Mouse (Mus musculus): Measurements from ENCODE around the gene Gan. TPM values are rescaled to one million over a fixed set of nuclear protein-coding genes. Genes with fewer than 3 reads are reported as not detected.

The Gan gene
- total and polyA plus RNA-seq, 2 experiments from 2014 or later, result 0.60 to 4.0 TPM

DNA sequence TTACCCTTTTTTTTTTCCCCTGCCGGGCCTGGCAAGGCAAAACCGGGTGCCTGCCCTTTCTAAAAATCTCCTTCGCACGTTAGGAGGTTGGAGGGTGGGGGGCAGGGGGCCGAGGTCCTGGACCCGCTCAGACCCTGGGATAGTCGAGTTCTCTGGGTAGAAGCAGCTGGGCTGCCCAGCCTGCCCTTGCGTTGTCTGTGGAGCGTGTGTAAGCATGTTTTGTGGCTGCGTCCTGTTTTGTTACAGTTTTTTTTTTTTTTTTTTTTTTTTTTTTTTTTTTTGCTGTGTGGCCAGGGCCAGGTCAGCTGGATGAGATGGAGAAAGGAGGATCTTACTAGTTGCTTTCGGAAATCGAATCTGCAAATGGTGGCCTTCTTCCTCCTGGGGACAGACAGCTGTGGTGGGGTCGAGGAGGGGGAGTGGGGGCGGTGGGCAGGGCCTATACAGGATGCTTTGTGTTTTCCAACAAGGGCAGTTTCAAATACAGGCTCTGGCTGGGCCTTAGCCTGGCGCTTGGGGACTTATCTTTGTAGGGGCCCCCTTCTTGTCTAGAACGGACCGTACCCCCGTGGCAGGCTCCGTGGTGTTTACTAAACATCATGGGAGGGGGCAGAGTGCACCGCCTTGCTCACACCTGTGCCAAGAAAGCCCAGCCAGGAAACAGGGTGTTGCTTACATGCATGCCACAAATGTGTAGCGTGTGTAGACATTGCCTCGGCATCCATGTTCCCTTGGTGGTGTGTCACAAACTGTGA is 100.1 kb downstream of the Gan start:
- H3K36me3 ChIP-seq (replicated peaks; ENCODE audit: control insufficient read depth, insufficient read depth, low read length), result no peaks in the 10 kb centered on the region
- ATAC-seq (ENCODE audit: insufficient read depth, low read depth), result no peak
- TF ChIP-seq EP300 (IDR thresholded peaks at IDR 0.05; ENCODE audit: low read depth) (no peak), CTCF (IDR thresholded peaks at IDR 0.05; ENCODE audit: low read depth) (no peak)
- H3K9me3 ChIP-seq (replicated peaks; ENCODE audit: control insufficient read depth, low read length), result no peaks in the 10 kb centered on the region
- H3K4me1 ChIP-seq (ENCODE audit: control insufficient read depth, insufficient read depth), result peaks cover 27% of the 10 kb centered on the region; the same call in 1 of the 2 replicates
- DNase-seq (ENCODE audit: low spot score), result peak; percentile 35
- peak overlapping the region; percentile 88 for H3K9ac ChIP-seq (replicated peaks; ENCODE audit: low read depth, low read length)
- peak overlapping the region; percentile 93 for H3K4me2 ChIP-seq (ENCODE audit: low read depth, low read length)
- peak overlapping the region; percentile 81 for H3K27ac ChIP-seq (ENCODE audit: low read depth)
- peak overlapping the region; percentile 80 for H3K4me3 ChIP-seq (ENCODE audit: low read depth, low read length)
- 20% methylated on average over 22 of the region's 22 CpGs for WGBS
- H3K27me3 ChIP-seq (ENCODE audit: control insufficient read depth, insufficient read depth, low read length), result no peaks in the 10 kb centered on the region

GRCm38 (mm10) chr8:117258576-117259040 is 100.7 kb downstream of the Gan start:
- ATAC-seq (ENCODE audit: insufficient read depth, low read depth) (no peak), DNase-seq (ENCODE audit: low spot score) (no peak)
- peaks cover 27% of the 10 kb centered on the region; the same call in 1 of the 2 replicates for H3K4me1 ChIP-seq (ENCODE audit: control insufficient read depth, insufficient read depth)
- no peaks in the 10 kb centered on the region for H3K9me3 ChIP-seq (replicated peaks; ENCODE audit: control insufficient read depth, low read length)
- no peak for TF ChIP-seq EP300 (IDR thresholded peaks at IDR 0.05; ENCODE audit: low read depth)
- TF ChIP-seq CTCF (IDR thresholded peaks at IDR 0.05; ENCODE audit: low read depth), result no peak
- peak overlapping the region; percentile 93 for H3K4me2 ChIP-seq (ENCODE audit: low read depth, low read length)
- H3K36me3 ChIP-seq (replicated peaks; ENCODE audit: control insufficient read depth, insufficient read depth, low read length), result no peaks in the 10 kb centered on the region
- H3K27me3 ChIP-seq (ENCODE audit: control insufficient read depth, insufficient read depth, low read length), result no peaks in the 10 kb centered on the region
- peak overlapping the region; percentile 80 for H3K4me3 ChIP-seq (ENCODE audit: low read depth, low read length)
- WGBS, result 54% methylated on average over 6 of the region's 6 CpGs
- peak overlapping the region; percentile 88 for H3K9ac ChIP-seq (replicated peaks; ENCODE audit: low read depth, low read length)
- H3K27ac ChIP-seq (ENCODE audit: low read depth), result peak overlapping the region; percentile 36

- Histone ChIP-seq H3K9me3 (replicated peaks; ENCODE audit: control insufficient read depth, low read length) (no peaks in the 10 kb centered on the region), H3K9ac (replicated peaks; ENCODE audit: low read depth, low read length) (no peak overlapping the region), H3K27me3 (ENCODE audit: control insufficient read depth, insufficient read depth, low read length) (no peaks in the 10 kb centered on the region), H3K27ac (ENCODE audit: low read depth) (no peak overlapping the region), H3K4me3 (ENCODE audit: low read depth, low read length) (peak overlapping the region; percentile 80; the same call in 1 of the 2 replicates), H3K4me1 (ENCODE audit: control insufficient read depth, insufficient read depth) (peaks cover 27% of the 10 kb centered on the region; the same call in 1 of the 2 replicates), H3K4me2 (ENCODE audit: low read depth, low read length) (peak overlapping the region; percentile 93), H3K36me3 (replicated peaks; ENCODE audit: control insufficient read depth, insufficient read depth, low read length) (no peaks in the 10 kb centered on the region)
- no peak for DNase-seq (ENCODE audit: low spot score)
- TF ChIP-seq CTCF (IDR thresholded peaks at IDR 0.05; ENCODE audit: low read depth), result no peak
- no peak for TF ChIP-seq EP300 (IDR thresholded peaks at IDR 0.05; ENCODE audit: low read depth)
- ATAC-seq (ENCODE audit: insufficient read depth, low read depth), result no peak
- WGBS, result 69% methylated on average over 11 of the region's 11 CpGs
These were observed 101.6 kb downstream of the Gan start for GRCm38 (mm10) chr8:117259431-117260001.

DNA sequence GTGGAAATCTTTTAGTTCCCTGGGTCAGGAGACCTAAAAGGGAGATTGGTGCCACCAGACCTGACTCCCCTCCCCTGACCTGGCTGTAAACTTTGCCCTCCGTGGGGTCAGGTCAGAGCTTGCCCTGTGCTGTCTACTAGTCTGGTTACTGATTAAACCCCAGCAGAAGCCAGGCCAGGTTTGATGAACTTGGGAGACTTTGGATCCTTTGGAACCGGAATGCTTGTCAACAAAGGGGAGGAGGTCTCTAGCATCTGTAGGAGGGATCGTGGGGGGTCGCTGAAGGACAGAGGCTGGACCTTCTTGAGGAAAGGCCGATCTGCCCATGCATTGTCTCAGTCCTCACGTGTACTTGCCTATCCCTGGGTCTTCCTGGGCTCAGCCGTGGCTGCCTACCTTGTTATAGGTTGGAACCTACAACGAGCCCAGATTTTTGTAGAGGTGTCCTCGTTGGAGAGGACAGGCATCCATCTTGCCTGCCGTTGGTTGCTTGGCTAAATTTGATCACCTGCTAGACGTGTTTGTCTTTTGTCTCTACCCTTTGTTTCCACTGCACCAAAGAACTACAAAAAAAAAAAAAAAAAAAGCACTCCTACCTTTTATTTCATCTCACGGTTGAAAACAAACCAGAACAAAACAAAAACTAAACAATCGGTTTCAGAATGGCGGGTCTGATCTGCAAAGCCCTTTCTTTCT is 102.4 kb downstream of the Gan start:
- WGBS, result 62% methylated on average over 14 of the region's 14 CpGs
- H3K4me3 ChIP-seq (ENCODE audit: low read depth, low read length), result peak overlapping the region; percentile 5; the same call in 1 of the 2 replicates
- no peak overlapping the region; the same call in 1 of the 2 replicates for H3K9ac ChIP-seq (replicated peaks; ENCODE audit: low read depth, low read length)
- no peak overlapping the region for H3K27ac ChIP-seq (ENCODE audit: low read depth)
- TF ChIP-seq CTCF (IDR thresholded peaks at IDR 0.05; ENCODE audit: low read depth) (no peak), EP300 (IDR thresholded peaks at IDR 0.05; ENCODE audit: low read depth) (no peak)
- no peaks in the 10 kb centered on the region for H3K9me3 ChIP-seq (replicated peaks; ENCODE audit: control insufficient read depth, low read length)
- H3K4me2 ChIP-seq (ENCODE audit: low read depth, low read length), result peak overlapping the region; percentile 93
- H3K36me3 ChIP-seq (replicated peaks; ENCODE audit: control insufficient read depth, insufficient read depth, low read length), result no peaks in the 10 kb centered on the region
- no peaks in the 10 kb centered on the region for H3K27me3 ChIP-seq (ENCODE audit: control insufficient read depth, insufficient read depth, low read length)
- peaks cover 27% of the 10 kb centered on the region; the same call in 1 of the 2 replicates for H3K4me1 ChIP-seq (ENCODE audit: control insufficient read depth, insufficient read depth)
- DNase-seq (ENCODE audit: low spot score) (no peak), ATAC-seq (ENCODE audit: insufficient read depth, low read depth) (no peak)

DNA sequence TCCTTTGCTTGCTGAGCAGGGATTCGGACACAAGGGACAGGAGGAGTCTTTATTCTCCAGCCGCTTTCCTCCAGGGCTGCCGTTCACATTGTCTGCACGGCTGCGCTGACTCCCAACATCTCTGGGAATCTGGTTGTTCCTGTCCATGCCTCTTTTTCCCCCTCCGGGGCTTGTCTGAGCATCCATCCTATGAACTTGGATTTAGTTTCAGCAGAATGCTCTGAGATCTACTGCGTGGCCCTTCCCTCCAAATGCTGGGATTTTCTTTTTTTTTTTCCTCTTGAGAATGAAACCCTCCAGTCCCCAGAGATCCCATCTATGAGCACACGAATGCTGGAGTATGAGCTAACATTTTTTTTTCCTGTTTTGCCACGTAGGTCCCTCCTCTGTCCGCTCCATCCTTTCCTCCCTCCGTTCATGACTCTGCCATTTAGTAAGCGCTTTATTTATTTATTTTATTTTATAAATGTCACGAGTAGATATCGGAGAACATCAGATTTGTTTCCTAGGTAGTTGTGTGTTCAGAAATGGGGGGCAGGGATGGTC is 103.1 kb downstream of the Gan start:
- Histone ChIP-seq H3K4me1 (ENCODE audit: control insufficient read depth, insufficient read depth) (peaks cover 27% of the 10 kb centered on the region; the same call in 1 of the 2 replicates), H3K4me2 (ENCODE audit: low read depth, low read length) (peak overlapping the region; percentile 93; the same call in 1 of the 2 replicates), H3K9me3 (replicated peaks; ENCODE audit: control insufficient read depth, low read length) (no peaks in the 10 kb centered on the region), H3K9ac (replicated peaks; ENCODE audit: low read depth, low read length) (no peak overlapping the region), H3K4me3 (ENCODE audit: low read depth, low read length) (peak overlapping the region; percentile 2; the same call in 1 of the 2 replicates), H3K27me3 (ENCODE audit: control insufficient read depth, insufficient read depth, low read length) (no peaks in the 10 kb centered on the region), H3K27ac (ENCODE audit: low read depth) (no peak overlapping the region), H3K36me3 (replicated peaks; ENCODE audit: control insufficient read depth, insufficient read depth, low read length) (no peaks in the 10 kb centered on the region)
- no peak for ATAC-seq (ENCODE audit: insufficient read depth, low read depth)
- TF ChIP-seq CTCF (IDR thresholded peaks at IDR 0.05; ENCODE audit: low read depth), result no peak
- TF ChIP-seq EP300 (IDR thresholded peaks at IDR 0.05; ENCODE audit: low read depth), result no peak
- 57% methylated on average over 14 of the region's 14 CpGs for WGBS
- no peak for DNase-seq (ENCODE audit: low spot score)
